Mouse (Mus musculus): ENCODE measurements around the gene Cd151.

DNA sequence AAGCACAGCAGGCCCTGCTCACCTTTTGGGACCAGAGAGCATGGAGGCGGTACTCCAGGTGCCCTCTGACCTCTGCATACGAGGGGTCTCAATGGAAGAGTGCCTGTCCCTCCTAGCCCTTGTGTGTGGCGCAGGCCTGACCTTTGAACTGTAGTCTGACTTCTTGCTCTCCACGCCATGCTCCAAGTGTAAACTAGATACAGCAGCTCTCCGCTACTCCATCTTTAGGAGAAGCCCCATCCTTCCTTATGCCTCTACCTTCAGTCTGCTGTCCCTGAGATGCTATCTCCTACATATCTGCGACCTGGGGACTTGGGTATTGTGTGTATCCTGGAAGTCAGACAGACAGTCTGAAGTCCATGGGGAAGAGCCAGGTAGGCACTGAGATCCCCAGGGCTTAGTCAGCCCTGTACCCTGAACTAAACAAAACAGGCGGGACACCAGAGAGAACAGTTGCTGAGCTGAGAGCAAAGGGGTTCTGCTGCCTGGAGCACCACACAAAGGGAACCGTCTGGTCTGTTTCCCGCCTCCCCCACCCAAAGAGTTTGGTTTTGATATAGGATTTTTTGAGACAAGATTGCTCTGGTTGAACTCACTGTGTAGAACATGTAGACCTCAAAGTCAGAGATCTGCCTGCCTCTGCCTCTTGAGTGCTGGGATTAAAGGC is 31.2 kb upstream of the Cd151 start:
- TF ChIP-seq POLR2A (IDR thresholded peaks at IDR 0.05; ENCODE audit: borderline replicate concordance, extremely low read depth, insufficient read depth, insufficient read length, poor library complexity, severe bottlenecking), result no peak
- no peak for TF ChIP-seq CTCF (IDR thresholded peaks at IDR 0.05; ENCODE audit: borderline replicate concordance, extremely low read depth, insufficient read depth, insufficient read length)

All from brain, embryonic 14.5 days (tissue).